Mouse (Mus musculus): ENCODE results near the gene Zbtb4.
"Not testable (repeated sequence)": the region's sequence is repeated elsewhere in the genome, so short reads cannot be mapped to it uniquely, and the experiment has no call there.

The Zbtb4 gene

GRCm38 (mm10) chr11:69765221-69766125 lies at the start of gene Zbtb4:
Gene Zbtb4 (plus strand): TSS chr11:69765912.
- peak; percentile 31 for DNase-seq (ENCODE audit: low spot score)

GRCm38 (mm10) chr11:69715929-69716328 lies 49.8 kb upstream of the Zbtb4 start:
- DNase-seq (ENCODE audit: low spot score), result no peak

- no peak for DNase-seq (ENCODE audit: low spot score)
Observed at GRCm38 (mm10) chr11:69716953-69717352, 48.8 kb upstream of the Zbtb4 start.

- no peak for DNase-seq (ENCODE audit: low spot score)
Observed at GRCm38 (mm10) chr11:69718661-69719060, 47.1 kb upstream of the Zbtb4 start.

GRCm38 (mm10) chr11:69719423-69719822 lies 46.3 kb upstream of the Zbtb4 start:
- DNase-seq (ENCODE audit: low spot score), result no peak

GRCm38 (mm10) chr11:69720852-69721251 lies 44.9 kb upstream of the Zbtb4 start:
- no peak for DNase-seq (ENCODE audit: low spot score)

GRCm38 (mm10) chr11:69723074-69723473 lies 42.6 kb upstream of the Zbtb4 start:
- DNase-seq (ENCODE audit: low spot score), result no peak

GRCm38 (mm10) chr11:69725951-69726350 lies 39.8 kb upstream of the Zbtb4 start:
- DNase-seq (ENCODE audit: low spot score), result no peak

GRCm38 (mm10) chr11:69729063-69729462 lies 36.6 kb upstream of the Zbtb4 start:
- peak; percentile 64 for DNase-seq (ENCODE audit: low spot score)

GRCm38 (mm10) chr11:69731408-69731807 lies 34.3 kb upstream of the Zbtb4 start:
- not testable (repeated sequence) for DNase-seq (ENCODE audit: low spot score)

- no peak for DNase-seq (ENCODE audit: low spot score)
Observed at GRCm38 (mm10) chr11:69751635-69752034, 14.1 kb upstream of the Zbtb4 start.

- no peak for DNase-seq (ENCODE audit: low spot score)
Observed at GRCm38 (mm10) chr11:69752686-69753085, 13.0 kb upstream of the Zbtb4 start.

GRCm38 (mm10) chr11:69754233-69754632 lies 11.5 kb upstream of the Zbtb4 start:
- no peak for DNase-seq (ENCODE audit: low spot score)

GRCm38 (mm10) chr11:69754701-69755100 lies 11.0 kb upstream of the Zbtb4 start:
- DNase-seq (ENCODE audit: low spot score), result peak; percentile 66

- DNase-seq (ENCODE audit: low spot score), result no peak
Observed at GRCm38 (mm10) chr11:69757303-69758089, 8.2 kb upstream of the Zbtb4 start.

- DNase-seq (ENCODE audit: low spot score), result peak; percentile 97
Observed at GRCm38 (mm10) chr11:69758090-69758456, 7.6 kb upstream of the Zbtb4 start.

- peak; percentile 99 for DNase-seq (ENCODE audit: low spot score)
Observed at GRCm38 (mm10) chr11:69758478-69758970, 7.2 kb upstream of the Zbtb4 start, which contains the start of gene Polr2a. Gene Polr2a (minus strand): TSS chr11:69758637.

- peak; percentile 85 for DNase-seq (ENCODE audit: low spot score)
Observed at GRCm38 (mm10) chr11:69758971-69759721, 6.6 kb upstream of the Zbtb4 start.

GRCm38 (mm10) chr11:69760160-69760900 lies 5.4 kb upstream of the Zbtb4 start:
- no peak for DNase-seq (ENCODE audit: low spot score)

- no peak for DNase-seq (ENCODE audit: low spot score)
Observed at GRCm38 (mm10) chr11:69760901-69761200, 4.9 kb upstream of the Zbtb4 start.

- no peak for DNase-seq (ENCODE audit: low spot score)
Observed at GRCm38 (mm10) chr11:69761868-69762267, 3.8 kb upstream of the Zbtb4 start, which contains the start of gene Slc35g3. Gene Slc35g3 (minus strand): TSS chr11:69761968.

Measured in T-cell, adult 2 months (primary cell).